Mouse (Mus musculus) myocyte (in vitro differentiated cells): ENCODE data around the gene Frmd4a.

Experiments used
- MAX ChIP-seq: IDR thresholded peaks from one replicate; pipeline ENCODE4 v1.6.1; 2011; ENCODE audit warnings: low read depth, mild to moderate bottlenecking, control low read depth
- USF1 ChIP-seq: IDR thresholded peaks from one replicate; pipeline ENCODE4 v1.6.1; 2011; ENCODE audit warnings: low read depth, mild to moderate bottlenecking, control low read depth, moderate library complexity

GRCm38 (mm10) chr2:4334936-4335335 lies 317.4 kb downstream of the Frmd4a start:
- TF ChIP-seq MAX (no peak), USF1 (no peak)
